Mouse (Mus musculus) midbrain, postnatal 0 days (tissue): ENCODE data around the gene Siah2. TPM values are rescaled to one million over a fixed set of nuclear protein-coding genes. Genes with fewer than 3 reads are reported as not detected.

Source experiments
- ATAC-seq: fragments of 200-750 bp; cut with Nextera tagmentation; 2 replicates; pipeline ENCODE4 v1.8.0; 2017; ENCODE audit warnings: moderate number of reproducible peaks, mild to moderate bottlenecking, moderate TSS enrichment, moderate library complexity; ENCODE audit not compliant: low FRiP score
- DNase-seq: peaks from one replicate; pipeline ENCODE4 v3.0.0-alpha.2; 2015; ENCODE audit warnings: low spot score
- H3K27ac ChIP-seq: fragments of 300-500 bp; sonication (generic); 2 replicates; pipeline ENCODE4 v1.5.1; 2014; ENCODE audit warnings: low read depth, mild to moderate bottlenecking, low read length, mixed read lengths
- H3K27me3 ChIP-seq: fragments of 300-500 bp; sonication (generic); 2 replicates; pipeline ENCODE4 v1.6.1; 2014; ENCODE audit warnings: low read length, control low read depth, mixed read lengths; ENCODE audit not compliant: insufficient read depth
- H3K36me3 ChIP-seq: fragments of 300-500 bp; sonication (generic); 2 replicates; pipeline ENCODE4 v1.6.1; 2014; ENCODE audit warnings: low read length, control low read depth, mixed read lengths; ENCODE audit not compliant: insufficient read depth
- H3K4me1 ChIP-seq: fragments of 300-500 bp; sonication (generic); 2 replicates; pipeline ENCODE4 v1.6.1; 2014; ENCODE audit warnings: mild to moderate bottlenecking, control low read depth, antibody characterized with exemption, low read length, mixed read lengths; ENCODE audit not compliant: insufficient read depth
- H3K4me2 ChIP-seq: fragments of 300-500 bp; sonication (generic); 2 replicates; pipeline ENCODE4 v1.6.1; 2014; ENCODE audit warnings: low read depth, mild to moderate bottlenecking, low read length, mixed read lengths; ENCODE audit not compliant: poor library complexity, severe bottlenecking
- H3K4me3 ChIP-seq: fragments of 300-500 bp; sonication (generic); 2 replicates; pipeline ENCODE4 v1.5.1; 2014; ENCODE audit warnings: low read depth, mild to moderate bottlenecking, low read length, moderate library complexity
- H3K9ac ChIP-seq: fragments of 300-500 bp; sonication (generic); replicated peaks from 2 replicates; pipeline ENCODE4 v1.6.1; 2014; ENCODE audit warnings: mild to moderate bottlenecking, low read length, moderate library complexity, mixed read lengths; ENCODE audit not compliant: poor library complexity, severe bottlenecking
- H3K9me3 ChIP-seq: fragments of 300-500 bp; sonication (generic); 2 replicates; pipeline ENCODE4 v1.6.1; 2016; ENCODE audit warnings: low read length, control low read depth
- CTCF ChIP-seq: IDR thresholded peaks from 2 replicates; pipeline ENCODE4 v1.5.1; 2016; ENCODE audit warnings: antibody characterized with exemption, mild to moderate bottlenecking
- WGBS: fragments of 180-500 bp; shearing (Covaris S2); extraction: QIAGEN DNeasy Blood & Tissue Kit; methylation state at CpG from one replicate; pipeline ENCODE4 v1.1.7; 2014; 5-methylcytosine and 5-hydroxymethylcytosine counted together
- polyA plus RNA-seq: library from polyadenylated mRNA; unstranded; fragments of >200 nt; fragmentation: Nextera tagmentation; extraction: Ambion mirVana; gene quantifications from 2 replicates; pipeline ENCODE4 v1.2.1, GENCODE M21; 2015
- total RNA-seq: library from RNA; depleted of rRNA; stranded (reverse); fragments of >200 nt; gene quantifications from 2 replicates; pipeline ENCODE4 v1.2.3, GENCODE M21; 2014; rRNA removed

The Siah2 gene
- total RNA-seq = 24.8 and 25.7 TPM in 2 replicates
- 11.4 and 13.1 TPM in 2 replicates for polyA plus RNA-seq

GRCm38 (mm10) chr3:58691997-58692721 is at the start of gene Siah2:
Gene Siah2 (minus strand): TSS chr3:58692400.
- WGBS = under 1% methylated on average over 67 of the region's 87 CpGs
- H3K4me2 ChIP-seq = peak within 1 kb of the TSS; percentile 84
- H3K36me3 ChIP-seq = no peaks in the 10 kb centered on the region
- peaks cover 7% of the 10 kb centered on the region; the same call in 1 of the 2 replicates for H3K4me1 ChIP-seq
- no peaks in the 10 kb centered on the region for H3K9me3 ChIP-seq
- peak; percentile 65 for TF ChIP-seq CTCF
- H3K27ac ChIP-seq = peak within 1 kb of the TSS; percentile 87
- H3K4me3 ChIP-seq = peak within 1 kb of the TSS; percentile 96
- H3K27me3 ChIP-seq = no peaks in the 10 kb centered on the region
- ATAC-seq (peak; percentile 97), DNase-seq (peak; percentile 96)
- H3K9ac ChIP-seq = peak within 1 kb of the TSS; percentile 90

DNA sequence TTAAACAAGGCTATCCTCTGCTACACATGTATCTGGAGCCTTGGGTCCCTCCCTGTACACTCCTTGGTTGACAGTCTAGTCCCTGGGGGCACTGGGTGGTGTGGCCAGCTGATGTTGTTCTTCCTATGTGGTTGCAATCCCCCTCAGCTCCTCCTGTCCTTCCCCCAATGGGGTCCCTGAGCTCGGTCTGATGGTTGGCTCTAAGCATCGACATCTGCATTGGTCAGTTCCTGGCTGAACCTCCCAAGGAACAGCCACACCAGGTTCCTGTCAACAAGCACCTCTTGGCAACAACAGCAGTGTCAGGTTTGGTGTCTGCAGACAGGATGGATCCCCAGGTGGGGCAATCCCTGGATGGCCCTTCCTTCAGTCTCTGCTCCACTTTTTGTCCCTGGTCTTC is 47.3 kb upstream of the Siah2 start:
- no peak overlapping the region for H3K9ac ChIP-seq
- no peak overlapping the region for H3K4me2 ChIP-seq
- ATAC-seq (no peak), DNase-seq (no peak)
- H3K27me3 ChIP-seq = no peaks in the 10 kb centered on the region
- no peak overlapping the region for H3K4me3 ChIP-seq
- H3K27ac ChIP-seq = no peak overlapping the region
- 71% methylated on average over 2 of the region's 2 CpGs for WGBS
- no peaks in the 10 kb centered on the region for H3K4me1 ChIP-seq
- TF ChIP-seq CTCF = no peak
- no peaks in the 10 kb centered on the region for H3K9me3 ChIP-seq
- H3K36me3 ChIP-seq = no peaks in the 10 kb centered on the region

DNA sequence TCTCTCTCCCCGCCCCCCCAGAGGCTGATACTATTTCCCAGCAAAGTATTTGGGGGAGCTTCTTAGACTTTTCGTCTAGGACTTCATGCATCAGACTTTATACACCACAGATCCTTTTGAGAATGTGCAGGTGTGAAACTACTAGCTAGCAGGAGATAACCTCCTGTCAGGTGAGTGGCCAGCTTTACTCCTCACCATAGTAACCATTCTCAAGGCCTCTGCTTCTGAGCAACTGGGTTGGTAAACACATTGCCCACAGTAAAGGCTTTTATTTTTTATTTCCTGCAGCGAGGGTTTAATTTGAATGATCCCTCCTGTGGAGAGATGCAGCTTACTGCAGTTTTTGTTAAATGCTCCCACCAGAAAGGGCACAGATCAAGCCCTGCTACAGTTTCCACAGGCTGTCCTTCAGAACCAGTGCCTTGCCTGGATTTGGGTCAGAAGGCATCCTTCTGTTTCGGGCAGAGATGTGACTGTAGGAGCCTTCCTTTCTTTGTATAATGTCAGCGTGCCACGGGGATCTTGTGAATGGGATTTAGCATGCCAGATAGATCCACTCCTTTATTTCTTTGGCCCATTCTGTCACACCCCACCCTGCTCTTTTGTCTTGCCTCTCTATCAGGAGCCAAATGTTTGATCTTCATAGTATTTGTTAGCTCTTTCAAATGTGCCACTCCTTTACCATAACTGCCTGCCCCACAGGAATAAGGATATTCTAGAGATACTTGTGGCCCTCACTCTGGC is 46.3 kb upstream of the Siah2 start:
- Histone ChIP-seq H3K27me3 (no peaks in the 10 kb centered on the region), H3K4me3 (no peak overlapping the region), H3K27ac (peak overlapping the region; percentile 26; the same call in 1 of the 2 replicates), H3K4me2 (no peak overlapping the region), H3K36me3 (no peaks in the 10 kb centered on the region), H3K9ac (no peak overlapping the region), H3K4me1 (no peaks in the 10 kb centered on the region), H3K9me3 (no peaks in the 10 kb centered on the region)
- TF ChIP-seq CTCF = no peak
- ATAC-seq (no peak; the same call in 1 of the 2 replicates), DNase-seq (peak; percentile 40)
- WGBS = 8% methylated on average over 6 of the region's 6 CpGs

- H3K9me3 ChIP-seq = no peaks in the 10 kb centered on the region
- no peak overlapping the region for H3K27ac ChIP-seq
- no peak overlapping the region for H3K9ac ChIP-seq
- no peaks in the 10 kb centered on the region for H3K27me3 ChIP-seq
- no peaks in the 10 kb centered on the region for H3K36me3 ChIP-seq
- ATAC-seq (no peak), DNase-seq (peak; percentile 16)
- no peak overlapping the region for H3K4me3 ChIP-seq
- no peaks in the 10 kb centered on the region for H3K4me1 ChIP-seq
- no peak for TF ChIP-seq CTCF
- WGBS = 74% methylated on average over 5 of the region's 5 CpGs
- no peak overlapping the region for H3K4me2 ChIP-seq
These were observed 39.3 kb upstream of the Siah2 start for GRCm38 (mm10) chr3:58731520-58731919.

DNA sequence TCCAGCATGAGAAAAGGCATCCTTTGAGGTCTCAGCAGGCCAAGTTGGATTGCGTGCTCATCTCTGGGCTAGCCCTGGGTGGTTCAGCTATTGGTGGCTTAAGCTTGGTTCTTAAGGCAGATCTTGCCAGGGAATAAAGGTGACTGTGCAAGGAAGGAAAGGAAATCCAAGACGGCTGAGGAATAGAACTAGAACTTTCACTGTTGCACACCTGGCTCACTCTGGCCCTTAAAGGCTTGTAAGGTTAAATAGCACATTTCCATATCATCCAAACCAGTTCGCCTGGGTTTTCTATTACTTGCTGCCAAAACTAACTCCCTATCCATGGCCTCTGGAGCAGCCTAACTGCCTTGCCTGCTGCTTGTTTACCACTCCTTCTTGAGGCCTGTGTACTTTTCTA is 38.4 kb upstream of the Siah2 start:
- H3K27ac ChIP-seq = no peak overlapping the region
- no peak for ATAC-seq
- H3K9ac ChIP-seq = no peak overlapping the region
- no peak overlapping the region for H3K4me3 ChIP-seq
- H3K36me3 ChIP-seq = no peaks in the 10 kb centered on the region
- TF ChIP-seq CTCF = no peak
- no peaks in the 10 kb centered on the region for H3K27me3 ChIP-seq
- 83% methylated on average over 3 of the region's 3 CpGs for WGBS
- no peaks in the 10 kb centered on the region for H3K9me3 ChIP-seq
- no peak overlapping the region for H3K4me2 ChIP-seq
- no peaks in the 10 kb centered on the region for H3K4me1 ChIP-seq
- DNase-seq = no peak

DNA sequence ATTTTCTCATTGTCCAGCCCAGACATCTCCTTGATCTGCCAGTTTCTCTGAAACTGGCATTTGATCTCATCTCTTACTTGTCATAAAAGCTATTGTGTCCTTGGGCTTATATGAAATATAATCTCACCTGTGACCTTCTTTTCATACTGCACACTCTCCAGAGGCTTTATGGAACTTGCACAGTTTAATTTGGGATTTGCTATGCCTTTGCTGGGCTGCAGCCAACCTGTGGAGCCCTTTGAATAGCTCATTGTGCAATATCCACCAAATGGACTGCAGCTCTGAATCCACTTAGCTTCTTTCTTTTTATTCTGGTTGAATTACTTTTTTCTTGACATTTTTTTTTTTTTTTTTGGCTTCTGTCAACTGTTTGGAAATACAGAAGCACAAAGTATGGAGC is 37.3 kb upstream of the Siah2 start:
- Histone ChIP-seq H3K27ac (no peak overlapping the region), H3K4me1 (no peaks in the 10 kb centered on the region), H3K27me3 (no peaks in the 10 kb centered on the region), H3K4me3 (no peak overlapping the region), H3K9ac (no peak overlapping the region), H3K4me2 (no peak overlapping the region), H3K9me3 (no peaks in the 10 kb centered on the region), H3K36me3 (no peaks in the 10 kb centered on the region)
- ATAC-seq (no peak), DNase-seq (peak; percentile 28)
- TF ChIP-seq CTCF = no peak
